Mouse (Mus musculus) midbrain, embryonic 11.5 days (tissue): ENCODE measurements around the gene Itpkc. TPM values are rescaled to one million over a fixed set of nuclear protein-coding genes. Genes with fewer than 3 reads are reported as not detected.

Source experiments
- ATAC-seq: fragments of 200-750 bp; cut with Nextera tagmentation; 2 replicates; pipeline ENCODE4 v1.8.0; 2017; ENCODE audit warnings: moderate TSS enrichment, moderate library complexity; ENCODE audit not compliant: low FRiP score
- DNase-seq: peaks from one replicate; pipeline ENCODE4 v3.0.0; 2015; ENCODE audit warnings: low spot score; ENCODE audit errors: missing footprints
- H3K27ac ChIP-seq: fragments of 300-500 bp; sonication (generic); 2 replicates; pipeline ENCODE4 v1.5.1; 2014; ENCODE audit warnings: low read depth, low read length
- H3K27me3 ChIP-seq: fragments of 300-500 bp; sonication (generic); 2 replicates; pipeline ENCODE4 v1.6.1; 2014; ENCODE audit warnings: mild to moderate bottlenecking, low read length, moderate library complexity, mixed read lengths; ENCODE audit not compliant: control insufficient read depth, insufficient read depth
- H3K36me3 ChIP-seq: fragments of 300-500 bp; sonication (generic); 2 replicates; pipeline ENCODE4 v1.6.1; 2014; ENCODE audit warnings: mild to moderate bottlenecking, low read length, moderate library complexity, mixed read lengths; ENCODE audit not compliant: control insufficient read depth, insufficient read depth
- H3K4me1 ChIP-seq: fragments of 300-500 bp; sonication (generic); 2 replicates; pipeline ENCODE4 v1.6.1; 2014; ENCODE audit warnings: low read length; ENCODE audit not compliant: control insufficient read depth, insufficient read depth
- H3K4me2 ChIP-seq: fragments of 300-500 bp; sonication (generic); 2 replicates; pipeline ENCODE4 v1.6.1; 2014; ENCODE audit warnings: mild to moderate bottlenecking, moderate library complexity
- H3K4me3 ChIP-seq: fragments of 300-500 bp; sonication (generic); 2 replicates; pipeline ENCODE4 v1.5.1; 2014; ENCODE audit warnings: low read depth, low read length
- H3K9ac ChIP-seq: fragments of 300-500 bp; sonication (generic); 2 replicates; pipeline ENCODE4 v1.6.1; 2014; ENCODE audit warnings: low read length
- H3K9me3 ChIP-seq: fragments of 300-500 bp; sonication (generic); 2 replicates; pipeline ENCODE4 v1.6.1; 2016; ENCODE audit warnings: low read length; ENCODE audit not compliant: control insufficient read depth
- WGBS: fragments of 180-500 bp; shearing (Covaris S2); extraction: QIAGEN DNeasy Blood & Tissue Kit; methylation state at CpG from one replicate; pipeline ENCODE4 v1.1.7; 2014; 5-methylcytosine and 5-hydroxymethylcytosine counted together
- polyA plus RNA-seq: library from polyadenylated mRNA; unstranded; fragments of >200 nt; fragmentation: Nextera tagmentation; extraction: Ambion mirVana; gene quantifications from 2 replicates; pipeline ENCODE4 v1.2.1, GENCODE M21; 2014

The Itpkc gene
- polyA plus RNA-seq, 1 experiment from 2014 or later = 5.0 TPM

DNA sequence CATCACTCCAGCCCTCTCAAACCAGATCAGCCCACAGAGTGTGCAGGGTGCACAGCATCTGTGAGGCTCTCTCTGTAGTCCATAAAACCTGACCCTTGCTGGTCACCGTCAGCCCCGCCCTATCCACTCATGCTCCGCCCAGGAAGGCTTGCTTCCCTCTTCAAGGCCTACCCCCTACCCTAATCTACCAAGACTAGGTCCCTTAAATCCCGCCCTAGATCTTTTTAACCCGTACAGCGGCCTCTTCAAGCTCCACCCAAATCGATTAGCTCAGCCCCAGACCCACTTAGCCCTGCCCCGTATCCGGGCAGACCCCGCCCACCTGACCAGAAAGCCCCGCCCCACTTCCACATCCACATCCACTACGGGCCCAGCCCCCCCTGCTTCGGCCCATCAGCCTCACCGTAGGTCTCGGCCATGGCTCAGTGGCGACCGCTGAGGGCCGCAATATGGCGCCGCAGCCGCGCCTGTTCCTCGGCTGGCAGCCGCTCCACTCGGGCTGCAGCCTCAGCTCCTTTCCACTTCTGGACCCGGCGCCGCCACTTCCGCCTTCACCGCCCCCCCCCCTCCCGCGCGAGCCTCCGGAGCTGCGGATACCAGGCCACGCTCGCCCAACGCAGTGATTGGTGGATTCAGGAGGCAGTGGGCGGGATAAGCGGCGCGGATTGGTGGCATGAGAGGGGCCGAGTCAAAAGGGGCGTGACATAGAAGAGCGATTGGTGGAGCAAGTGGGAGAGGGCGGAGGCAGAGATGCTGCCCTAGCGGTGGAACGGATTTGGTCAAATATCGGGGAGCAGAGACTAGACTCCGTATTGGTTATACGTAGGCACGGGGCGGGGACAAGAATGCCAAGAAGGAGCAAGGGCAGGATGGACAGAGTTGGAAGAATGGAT is 49.9 kb downstream of the Itpkc start, which contains the start of gene Rab4b:
Rab4b (minus strand) TSS at position 573 of the 893 bp plus-strand sequence.
- WGBS = under 1% methylated on average over 53 of the region's 53 CpGs
- DNase-seq (peak; percentile 99), ATAC-seq (peak; percentile 98)

DNA sequence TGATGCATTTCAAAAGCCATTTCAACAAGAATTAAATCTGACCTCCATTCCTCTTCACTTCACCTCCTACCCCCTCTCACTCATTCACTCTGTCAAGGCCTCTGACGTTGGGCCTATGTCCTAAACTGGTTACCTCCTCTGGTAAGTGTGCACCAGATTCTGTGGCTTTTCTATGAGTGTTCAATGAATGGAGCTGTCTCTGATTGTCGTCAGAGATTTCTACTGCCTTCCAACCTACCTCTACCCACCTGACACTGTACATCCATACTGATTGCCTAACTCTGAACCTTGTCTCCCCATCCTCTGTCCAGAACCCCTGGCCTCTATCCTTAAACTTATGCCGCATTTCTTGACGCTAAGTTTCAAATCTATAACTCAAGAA is 50.5 kb downstream of the Itpkc start:
- H3K36me3 ChIP-seq = no peaks in the 10 kb centered on the region
- H3K27ac ChIP-seq = peak overlapping the region; percentile 87
- no peak for DNase-seq
- H3K4me3 ChIP-seq = peak overlapping the region; percentile 72
- peaks cover 8% of the 10 kb centered on the region for H3K4me1 ChIP-seq
- H3K4me2 ChIP-seq = peak overlapping the region; percentile 44
- peak overlapping the region; percentile 66 for H3K9ac ChIP-seq
- H3K9me3 ChIP-seq = no peaks in the 10 kb centered on the region
- 31% methylated on average over 4 of the region's 4 CpGs for WGBS
- H3K27me3 ChIP-seq = no peaks in the 10 kb centered on the region
- ATAC-seq = peak; percentile 8; the same call in 1 of the 2 replicates

More for the DNA sequence above, 49.9 kb downstream of the Itpkc start, which contains the start of gene Rab4b:
- Histone ChIP-seq H3K27me3 (no peaks in the 10 kb centered on the region), H3K36me3 (no peaks in the 10 kb centered on the region), H3K27ac (peak within 1 kb of the TSS; percentile 87), H3K9ac (peak within 1 kb of the TSS; percentile 66), H3K4me3 (peak within 1 kb of the TSS; percentile 72), H3K4me2 (peak within 1 kb of the TSS; percentile 50), H3K9me3 (no peaks in the 10 kb centered on the region), H3K4me1 (peaks cover 8% of the 10 kb centered on the region)

- H3K27me3 ChIP-seq = no peaks in the 10 kb centered on the region
- H3K4me3 ChIP-seq = no peak overlapping the region
- H3K9ac ChIP-seq = no peak overlapping the region
- no peak overlapping the region for H3K4me2 ChIP-seq
- WGBS = 97% methylated on average over 7 of the region's 7 CpGs
- H3K36me3 ChIP-seq = no peaks in the 10 kb centered on the region
- no peak for DNase-seq
- no peak overlapping the region for H3K27ac ChIP-seq
- no peaks in the 10 kb centered on the region for H3K9me3 ChIP-seq
- peaks cover 6% of the 10 kb centered on the region for H3K4me1 ChIP-seq
- ATAC-seq = no peak
These were observed 53.6 kb downstream of the Itpkc start for GRCm38 (mm10) chr7:27174896-27175295.

GRCm38 (mm10) chr7:27174496-27174895 is 54.0 kb downstream of the Itpkc start:
- DNase-seq (no peak), ATAC-seq (no peak)
- Histone ChIP-seq H3K27ac (no peak overlapping the region), H3K36me3 (no peaks in the 10 kb centered on the region), H3K9me3 (no peaks in the 10 kb centered on the region), H3K27me3 (no peaks in the 10 kb centered on the region), H3K4me1 (peaks cover 5% of the 10 kb centered on the region), H3K4me2 (no peak overlapping the region), H3K4me3 (no peak overlapping the region), H3K9ac (no peak overlapping the region)
- WGBS = 93% methylated on average over 15 of the region's 15 CpGs

GRCm38 (mm10) chr7:27170981-27171380 is 57.5 kb downstream of the Itpkc start:
- ATAC-seq = no peak

GRCm38 (mm10) chr7:27168371-27168770 is 60.1 kb downstream of the Itpkc start:
- Histone ChIP-seq H3K27ac (no peak overlapping the region), H3K4me1 (peaks cover 29% of the 10 kb centered on the region), H3K9me3 (no peaks in the 10 kb centered on the region), H3K36me3 (peaks cover 5% of the 10 kb centered on the region; the same call in 1 of the 2 replicates), H3K9ac (no peak overlapping the region), H3K27me3 (no peaks in the 10 kb centered on the region), H3K4me2 (no peak overlapping the region), H3K4me3 (no peak overlapping the region)
- no peak for DNase-seq
- no peak for ATAC-seq
- WGBS = 95% methylated on average over 5 of the region's 5 CpGs

More at GRCm38 (mm10) chr7:27170981-27171380, 57.5 kb downstream of the Itpkc start:
- no peak for DNase-seq
- Histone ChIP-seq H3K9ac (no peak overlapping the region), H3K36me3 (no peaks in the 10 kb centered on the region), H3K4me2 (no peak overlapping the region), H3K27me3 (no peaks in the 10 kb centered on the region), H3K4me1 (peaks cover 5% of the 10 kb centered on the region), H3K27ac (no peak overlapping the region), H3K4me3 (no peak overlapping the region), H3K9me3 (no peaks in the 10 kb centered on the region)
- WGBS = 96% methylated on average over 3 of the region's 3 CpGs

GRCm38 (mm10) chr7:27167475-27168094 is 60.9 kb downstream of the Itpkc start:
- Histone ChIP-seq H3K4me2 (peak overlapping the region; percentile 79), H3K9ac (peak overlapping the region; percentile 86), H3K36me3 (peaks cover 5% of the 10 kb centered on the region; the same call in 1 of the 2 replicates), H3K4me1 (peaks cover 36% of the 10 kb centered on the region), H3K4me3 (peak overlapping the region; percentile 78; the same call in 1 of the 2 replicates), H3K9me3 (no peaks in the 10 kb centered on the region), H3K27ac (peak overlapping the region; percentile 97), H3K27me3 (no peaks in the 10 kb centered on the region)
- ATAC-seq (no peak), DNase-seq (peak; percentile 86)
- 78% methylated on average over 11 of the region's 11 CpGs for WGBS

- H3K27ac ChIP-seq = peak within 1 kb of the TSS; percentile 97
- peak within 1 kb of the TSS; percentile 78 for H3K4me3 ChIP-seq
- H3K4me1 ChIP-seq = peaks cover 36% of the 10 kb centered on the region
- peaks cover 5% of the 10 kb centered on the region; the same call in 1 of the 2 replicates for H3K36me3 ChIP-seq
- H3K9ac ChIP-seq = peak within 1 kb of the TSS; percentile 86
- 2% methylated on average over 54 of the region's 61 CpGs for WGBS
- ATAC-seq (peak; percentile 88), DNase-seq (peak; percentile 99)
- H3K9me3 ChIP-seq = no peaks in the 10 kb centered on the region
- H3K4me2 ChIP-seq = peak within 1 kb of the TSS; percentile 79
- H3K27me3 ChIP-seq = no peaks in the 10 kb centered on the region
These were observed 61.6 kb downstream of the Itpkc start, which contains the start of gene Egln2 for GRCm38 (mm10) chr7:27166614-27167474. Gene Egln2 (minus strand): TSS chr7:27166802.
